Mouse (Mus musculus) frontal cortex, postnatal 36 days (tissue): ENCODE measurements around the gene Rasal1.

Source experiments
- DNase-seq, 2 experiments: peaks; one replicate each; pipeline ENCODE4 v3.0.0; 2022; ENCODE audit warnings: low spot score in 2 of 2

The Rasal1 gene

DNA sequence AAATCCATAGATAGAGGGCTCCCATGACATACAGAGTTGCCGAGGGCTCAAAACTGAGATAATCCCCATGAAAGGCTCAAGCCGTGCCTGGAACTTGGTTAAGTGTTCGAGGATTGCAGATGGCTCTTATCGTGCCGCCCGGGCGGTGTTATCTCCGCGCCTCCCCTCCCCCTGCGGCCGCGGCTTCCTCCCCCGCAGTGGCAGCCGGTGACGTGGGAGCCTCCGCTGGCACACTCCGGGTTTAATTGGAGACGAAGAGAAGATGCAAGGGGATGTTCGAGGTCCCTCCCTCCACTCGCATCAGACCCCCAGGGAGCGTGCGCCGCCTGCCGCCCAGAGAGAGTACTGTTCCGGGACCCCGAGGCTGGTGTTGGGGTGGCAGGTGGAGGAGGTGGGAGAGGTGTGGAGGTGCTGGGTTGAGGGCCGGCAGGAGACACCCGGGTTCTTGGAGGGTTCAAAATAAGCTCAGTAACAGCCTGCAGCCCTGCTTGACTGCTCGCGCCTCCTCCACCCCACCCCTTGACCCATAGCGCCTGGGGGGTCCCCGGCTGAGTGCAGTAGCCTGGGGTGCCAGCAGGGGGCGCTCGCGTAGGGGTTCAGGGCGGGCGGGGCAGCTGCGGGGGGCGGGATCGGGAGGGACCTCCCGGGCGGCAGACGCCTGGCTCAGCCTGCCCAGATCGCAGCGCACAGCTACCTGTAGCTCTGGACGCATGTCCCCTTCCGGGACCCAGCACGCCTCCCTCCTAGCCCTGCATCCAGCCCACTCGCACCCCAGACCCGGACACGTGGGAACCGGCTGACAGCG, at the start of gene Rasal1:
Gene Rasal1, plus strand, starts transcription at position 244 of the 805 bp plus-strand sequence.
- peak; percentile 79 to 84 for DNase-seq

DNA sequence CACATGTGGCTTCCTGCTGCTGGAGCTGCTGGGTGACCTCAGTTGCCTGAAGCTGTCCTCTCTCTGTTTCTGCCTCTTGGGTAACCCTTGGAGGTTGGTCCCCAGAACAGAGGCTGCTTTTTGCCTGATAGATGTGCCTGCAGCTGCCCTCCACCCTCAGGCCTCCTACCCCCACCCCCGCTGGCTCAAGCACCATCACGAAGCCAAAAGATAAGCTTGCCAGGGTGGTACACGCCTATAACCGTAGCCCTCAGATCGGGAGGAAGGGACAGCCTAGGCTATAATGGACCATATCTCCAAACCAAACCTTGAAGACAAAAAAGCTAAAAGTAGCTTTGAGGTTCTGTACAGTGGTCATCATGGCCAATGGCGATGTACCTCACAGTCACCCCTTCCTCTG, 49.0 kb upstream of the Rasal1 start:
- no peak for DNase-seq

DNA sequence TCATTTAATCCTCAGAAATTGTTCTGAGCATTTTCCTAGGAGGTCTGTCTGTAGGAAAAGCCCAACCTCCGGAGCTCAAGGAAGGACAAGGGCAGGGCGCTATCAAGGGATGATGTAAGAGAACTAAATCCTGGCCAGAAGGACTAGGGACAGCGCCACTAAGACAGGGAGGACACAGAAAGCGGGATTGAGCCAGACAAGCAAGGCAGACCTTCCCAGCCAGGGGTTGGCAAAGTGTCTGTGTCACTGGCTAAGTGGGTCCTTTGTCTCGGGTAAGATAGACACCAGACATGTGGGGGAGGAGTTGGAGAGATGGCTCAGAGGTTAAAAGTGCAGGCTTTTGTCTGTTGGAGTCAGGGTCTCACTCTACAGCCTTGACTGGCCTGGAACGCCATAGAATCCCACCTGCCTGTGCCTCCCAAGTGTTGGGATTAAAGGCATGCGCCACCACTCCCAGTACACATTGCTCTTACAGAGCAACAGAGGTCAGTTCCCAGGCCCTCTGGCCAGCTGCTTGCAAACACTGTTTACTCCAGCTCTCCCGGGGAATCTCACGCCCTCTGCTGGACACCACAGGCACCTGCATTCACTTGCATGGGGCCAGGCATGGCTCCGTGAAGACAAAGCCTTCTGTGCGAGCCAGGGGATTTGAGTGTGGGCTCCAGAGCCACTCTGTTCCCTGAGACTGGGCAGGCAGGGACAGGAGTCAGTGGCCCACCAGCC, 47.5 kb upstream of the Rasal1 start:
- DNase-seq, result no peak

DNA sequence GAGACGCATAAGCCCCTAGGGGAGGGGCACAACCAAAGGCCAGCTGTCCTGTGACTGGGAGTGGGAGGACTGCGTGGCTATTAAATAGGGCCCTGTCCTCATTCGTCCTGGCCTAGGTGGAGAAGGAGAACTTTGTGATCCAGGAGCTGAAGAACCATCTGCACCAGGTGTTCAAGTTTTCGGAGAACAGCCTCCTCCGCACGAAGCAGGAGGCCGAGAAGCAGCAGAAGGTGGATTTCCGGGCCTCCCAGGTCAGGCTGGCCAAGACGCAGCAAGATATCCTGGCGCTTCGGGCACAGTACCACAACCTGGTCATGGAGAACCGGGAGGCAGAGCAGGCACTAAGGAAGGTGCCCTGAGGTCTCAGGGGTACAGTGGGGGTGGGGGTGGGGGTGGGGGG, 46.4 kb upstream of the Rasal1 start:
- no peak for DNase-seq

DNA sequence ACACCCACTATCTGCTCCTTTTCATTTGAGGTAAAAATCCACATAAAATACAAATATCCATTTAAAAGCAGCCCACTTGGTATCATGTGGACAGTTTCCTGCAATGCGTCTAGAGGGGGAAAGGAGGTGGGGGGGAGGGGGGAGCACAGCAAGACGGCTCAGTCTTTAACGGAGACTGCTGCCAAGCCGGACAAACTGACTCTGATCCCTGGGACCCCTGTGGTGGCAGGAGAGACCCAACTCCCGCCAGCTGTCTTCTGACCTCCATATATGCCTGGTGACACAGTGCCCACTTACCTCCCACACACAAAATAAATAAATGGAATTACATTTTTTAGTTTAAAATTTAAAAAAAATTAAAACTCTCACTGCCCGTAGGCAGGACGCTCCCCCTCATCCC, 45.1 kb upstream of the Rasal1 start:
- DNase-seq, result no peak

DNA sequence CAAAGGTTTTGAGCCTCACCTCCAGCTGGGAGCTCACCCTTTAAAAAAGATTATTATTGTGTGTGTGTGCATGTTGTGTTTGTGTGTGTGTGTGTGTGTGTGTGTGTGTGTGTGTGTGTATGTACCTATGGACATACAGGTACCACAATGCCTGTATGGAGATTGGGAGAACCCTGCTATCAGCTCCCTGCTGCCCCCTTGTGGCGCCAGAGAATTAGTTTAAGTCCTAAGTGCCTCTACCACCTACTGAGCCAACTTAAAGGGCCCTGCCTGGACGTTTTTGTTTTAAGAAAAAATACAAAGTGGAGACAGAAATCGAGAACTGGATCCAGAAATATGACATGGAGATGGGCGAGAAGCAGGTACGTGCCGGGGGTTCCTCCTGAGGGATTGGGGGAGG, 43.8 kb upstream of the Rasal1 start:
- peak; percentile 79 to 87 for DNase-seq

DNA sequence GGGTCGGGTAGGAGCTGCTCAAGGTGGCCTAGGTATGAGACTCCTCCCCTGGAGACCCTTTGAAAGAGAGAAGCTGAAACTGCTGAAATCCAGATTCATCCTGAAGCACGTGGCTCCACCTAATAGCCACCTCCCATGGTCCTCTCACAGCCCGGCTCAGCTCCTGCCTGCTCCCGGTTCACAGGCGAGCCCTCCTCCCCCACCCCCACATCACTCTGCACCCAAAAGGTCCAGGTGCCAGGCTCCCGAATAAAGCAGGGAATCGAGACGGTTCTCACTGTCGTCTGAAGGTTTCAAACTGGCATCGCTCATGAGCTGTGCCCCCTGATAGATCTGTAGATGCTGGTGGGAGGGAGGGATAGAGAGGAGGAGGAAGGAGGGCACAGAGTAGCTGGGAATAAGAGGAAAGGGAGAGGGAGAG, 43.4 kb upstream of the Rasal1 start:
- no peak for DNase-seq

DNA sequence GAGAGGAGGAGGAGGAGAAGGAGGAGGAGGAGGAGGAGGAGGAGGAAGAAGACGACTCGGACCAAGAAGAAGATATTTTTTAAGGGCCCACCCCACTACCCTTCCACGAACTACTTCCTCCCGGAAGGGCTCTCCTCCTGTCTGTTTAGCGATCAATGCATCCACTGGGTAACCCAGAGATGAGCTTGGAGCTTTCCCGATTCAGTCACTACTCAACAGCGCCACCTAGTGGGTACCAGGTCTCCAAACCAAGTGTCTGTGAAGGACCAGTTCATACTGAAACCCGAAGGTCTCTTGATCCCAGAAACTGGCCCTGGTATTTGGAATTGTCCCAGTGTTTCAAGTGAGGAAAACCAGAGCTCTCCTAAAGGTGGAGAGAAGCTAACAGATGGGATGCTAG, 42.9 kb upstream of the Rasal1 start:
- peak; percentile 87 to 93 for DNase-seq

DNA sequence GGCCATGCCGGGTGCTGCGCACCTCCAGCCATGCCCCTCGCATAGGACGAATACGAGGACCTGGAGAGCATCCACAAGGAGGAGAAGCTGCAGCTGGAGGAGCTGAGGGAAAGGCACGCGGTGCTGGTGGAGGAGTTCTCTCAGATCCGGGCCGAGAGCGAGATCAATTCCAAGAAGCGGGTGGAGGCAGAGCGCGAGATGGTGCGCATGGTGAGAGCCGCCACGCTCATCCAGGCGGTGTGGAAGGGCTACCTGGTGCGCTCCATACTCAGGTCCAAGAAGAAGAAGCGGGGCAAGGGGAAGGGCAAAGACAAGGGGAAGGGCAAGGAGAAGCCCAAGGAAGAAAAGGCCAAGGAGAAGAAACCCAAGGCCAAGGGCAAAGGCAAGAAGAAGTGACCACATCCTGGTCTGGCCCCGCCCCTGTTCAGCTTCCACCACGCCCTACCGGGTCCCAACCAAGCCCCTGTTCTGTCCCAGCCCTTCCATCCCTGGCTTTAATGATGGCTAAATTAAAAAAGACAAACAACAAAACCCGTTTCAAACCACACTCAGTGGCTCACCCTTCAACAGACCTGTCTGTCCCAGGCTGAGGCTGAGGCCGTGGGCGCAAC, 41.9 kb upstream of the Rasal1 start:
- no peak for DNase-seq

DNA sequence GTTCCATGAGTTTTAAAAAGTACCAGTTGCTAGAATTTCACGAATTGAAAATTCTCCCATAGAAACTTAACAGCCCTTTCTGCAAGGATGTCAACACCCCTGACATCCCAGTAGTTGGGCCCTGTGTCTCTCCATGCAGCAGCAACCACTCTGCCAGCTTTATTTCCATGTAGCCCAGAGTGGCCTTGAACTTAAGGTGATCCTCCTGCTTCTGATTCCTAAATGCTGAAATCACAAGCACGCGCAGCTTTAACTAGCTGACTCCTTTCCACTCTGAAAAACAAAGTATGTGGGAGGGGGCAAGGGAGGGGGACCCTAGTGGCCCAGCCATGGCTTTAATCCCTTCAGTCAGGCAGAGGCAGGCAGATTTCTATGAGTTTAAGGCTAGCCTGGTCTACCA, 41.3 kb upstream of the Rasal1 start:
- no peak for DNase-seq

DNA sequence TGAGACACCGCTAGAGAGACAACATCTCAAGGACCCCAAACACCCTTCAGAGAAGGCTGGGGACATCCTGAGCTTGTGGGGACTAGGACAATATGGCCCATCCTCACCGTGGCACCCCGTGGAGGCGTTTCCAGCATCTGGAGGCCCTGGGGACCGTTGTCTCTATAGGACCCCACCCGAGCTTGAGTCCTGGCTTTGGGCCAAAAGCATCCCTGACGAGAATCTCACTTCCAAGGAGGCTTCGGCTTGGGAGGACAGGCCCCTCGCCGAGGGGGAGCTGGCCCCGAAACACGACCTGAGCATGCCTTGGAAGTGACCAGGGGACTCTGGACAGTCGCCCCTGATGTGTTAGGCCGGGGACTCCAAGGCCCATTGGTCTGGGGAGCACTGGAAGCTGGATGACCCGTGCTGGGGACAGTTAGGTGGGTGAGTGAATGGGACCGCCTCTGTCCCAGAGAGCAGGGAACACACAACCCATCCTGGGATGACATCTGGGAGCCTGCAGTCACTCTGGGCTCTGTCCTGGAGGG, 39.3 kb upstream of the Rasal1 start:
- no peak for DNase-seq

DNA sequence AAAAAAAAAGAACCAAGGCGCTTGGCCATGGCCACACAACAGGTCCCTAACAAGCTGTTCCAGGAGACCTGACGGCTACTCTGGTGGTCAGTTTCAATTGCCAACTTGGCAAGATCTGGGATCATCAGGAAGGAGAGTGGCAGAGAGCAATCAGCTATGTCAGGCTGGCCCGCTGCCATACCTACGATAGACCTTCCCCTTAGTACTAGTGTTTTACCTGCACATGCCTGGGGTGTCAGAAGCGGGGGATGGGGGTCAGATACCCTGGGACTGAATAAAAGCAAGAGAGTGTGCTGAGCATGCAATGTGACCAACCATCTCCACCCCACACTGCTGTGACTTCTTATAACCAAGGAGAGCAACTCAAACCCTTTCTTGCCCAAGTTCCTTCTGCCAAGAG, 37.7 kb upstream of the Rasal1 start:
- no peak for DNase-seq

DNA sequence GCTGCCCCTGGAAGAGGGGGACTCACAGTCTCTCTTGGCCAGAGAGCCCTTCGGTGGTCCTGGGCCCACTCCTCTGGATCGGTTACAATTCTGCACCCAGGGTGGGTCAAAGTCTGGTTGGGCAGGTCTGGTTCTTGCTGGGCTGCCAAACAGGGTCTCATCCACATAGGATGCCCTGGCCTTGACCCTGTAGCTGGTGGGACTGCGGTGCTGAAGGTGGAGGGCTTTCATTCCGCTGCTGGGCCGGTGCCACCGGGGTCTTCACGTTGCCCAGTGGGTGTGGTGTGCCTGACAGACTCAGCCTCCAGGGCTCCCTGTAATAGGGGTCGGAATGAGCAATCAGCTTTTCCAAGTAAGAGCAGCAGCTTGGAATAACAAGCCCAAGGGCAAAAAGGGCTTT, 37.2 kb upstream of the Rasal1 start:
- no peak for DNase-seq

DNA sequence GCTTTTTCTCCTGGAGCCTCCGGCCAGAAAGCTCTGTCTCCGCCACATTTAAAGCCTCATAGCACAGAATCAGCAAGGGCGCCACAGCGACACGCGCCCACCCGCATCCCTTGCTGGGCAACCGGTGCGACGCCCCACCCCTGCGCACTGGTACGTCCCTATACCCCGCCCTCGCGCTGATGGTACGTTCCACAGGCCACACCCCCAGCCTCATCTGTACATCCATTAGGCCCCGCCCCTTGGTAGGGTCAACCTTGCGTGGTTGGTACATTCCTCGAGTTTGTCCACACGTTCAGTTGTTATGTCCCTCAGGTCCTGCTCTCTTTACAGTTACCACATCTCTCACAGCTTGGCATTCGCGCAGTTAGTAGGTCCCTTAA, 36.2 kb upstream of the Rasal1 start, which contains the start of the genes Rita1 and Ddx54:
Gene Rita1, minus strand, starts transcription at position 148 of the 380 bp plus-strand sequence.
Gene Ddx54, plus strand, starts transcription at position 298 of the 380 bp plus-strand sequence.
- DNase-seq, result peak; percentile 100

DNA sequence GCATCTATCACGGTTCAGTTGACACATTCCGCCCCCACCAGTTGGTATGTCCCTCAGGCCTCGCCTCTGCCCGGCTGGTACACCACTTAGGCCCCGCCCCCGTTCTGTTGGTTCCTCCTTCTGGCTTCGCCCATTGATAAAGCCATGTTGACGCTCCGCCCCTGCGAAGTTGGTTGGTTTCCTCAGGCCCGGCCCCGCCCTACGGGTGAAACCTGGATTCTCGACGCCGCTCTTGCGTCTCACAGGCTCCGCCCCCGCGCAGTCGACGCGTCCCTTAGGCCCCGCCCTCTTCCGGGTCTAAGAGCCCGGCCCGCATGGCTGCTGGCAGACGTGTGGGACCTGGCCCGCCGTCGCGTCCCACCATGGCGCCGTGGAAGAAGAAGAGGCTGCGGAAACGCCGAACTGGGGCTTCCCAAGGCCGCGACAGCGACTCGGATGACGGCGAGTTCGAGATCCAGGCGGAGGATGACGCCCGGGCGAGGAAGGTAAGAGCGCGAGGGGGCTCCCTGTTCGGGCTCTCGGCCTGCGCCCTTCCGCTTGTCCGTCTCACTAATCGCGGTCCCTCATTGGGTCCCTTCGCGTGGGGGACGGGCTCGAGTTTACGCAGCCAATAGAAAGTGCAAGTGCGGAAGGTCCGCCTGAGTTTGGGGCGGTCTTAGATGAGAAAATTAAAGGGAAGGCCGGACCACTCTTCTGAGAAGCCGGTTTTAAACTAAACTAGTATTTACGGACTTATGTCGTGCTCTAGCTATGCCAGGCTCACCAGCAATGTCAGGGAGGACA, 35.6 kb upstream of the Rasal1 start:
- peak; percentile 100 for DNase-seq

DNA sequence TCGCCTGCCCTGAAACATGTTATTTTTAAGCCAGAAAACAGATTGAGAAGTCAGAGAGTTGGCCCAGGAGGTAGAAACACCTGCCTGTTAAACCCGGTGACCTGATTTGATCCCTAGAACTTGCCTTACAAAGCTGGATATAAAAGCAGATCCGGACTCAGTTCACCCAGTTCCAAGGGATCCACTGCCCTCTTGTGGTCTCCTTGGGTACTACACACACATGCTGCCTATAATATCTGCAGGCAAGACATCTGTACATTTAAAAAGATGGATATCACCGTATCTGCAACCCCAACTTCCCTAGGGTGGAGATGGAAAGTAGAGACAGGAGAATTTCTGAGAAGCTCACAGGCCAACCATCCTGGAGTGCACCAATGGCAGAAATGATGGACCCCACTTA, 32.7 kb upstream of the Rasal1 start:
- DNase-seq, result no peak

DNA sequence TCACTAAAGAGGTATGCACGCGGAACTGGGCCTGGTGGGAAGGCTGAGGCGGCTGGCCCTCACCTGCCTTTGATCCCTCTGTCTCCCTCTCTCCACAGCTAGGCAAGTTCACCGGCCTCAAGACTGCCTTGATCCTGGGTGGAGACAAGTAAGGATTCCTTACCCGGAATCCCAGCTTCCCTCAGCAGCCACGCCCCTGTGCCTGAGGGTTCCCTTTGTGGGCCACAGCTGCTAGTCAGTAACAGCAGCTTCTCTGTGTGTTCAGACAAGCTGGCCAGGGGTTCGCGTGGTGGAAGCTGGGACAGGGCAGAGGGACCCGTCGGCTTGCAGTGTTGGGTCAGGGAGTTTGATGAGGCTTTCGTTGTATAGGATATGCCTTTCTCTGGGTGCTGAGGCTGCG, 29.8 kb upstream of the Rasal1 start:
- DNase-seq, result no peak

DNA sequence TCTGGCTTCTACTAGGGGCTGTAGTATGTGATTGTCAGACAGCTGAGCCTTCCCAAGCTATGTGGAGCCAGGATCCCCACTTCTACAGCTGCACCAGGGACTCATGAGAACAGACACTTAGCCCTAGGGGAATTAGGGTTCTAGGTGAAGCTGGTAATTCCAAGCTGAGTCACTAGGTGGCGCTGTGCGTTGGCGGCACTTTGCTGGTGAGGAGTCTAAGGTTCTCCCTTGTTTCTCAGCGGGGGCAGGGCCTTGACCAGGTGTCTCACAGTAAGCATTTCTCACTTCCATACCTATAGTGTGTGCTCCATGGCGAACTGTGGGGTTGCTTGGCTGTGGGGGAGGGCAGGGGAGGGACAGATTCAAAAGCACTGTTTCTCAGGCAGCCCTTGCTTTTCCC, 29.4 kb upstream of the Rasal1 start:
- peak; percentile 66 to 72 for DNase-seq

DNA sequence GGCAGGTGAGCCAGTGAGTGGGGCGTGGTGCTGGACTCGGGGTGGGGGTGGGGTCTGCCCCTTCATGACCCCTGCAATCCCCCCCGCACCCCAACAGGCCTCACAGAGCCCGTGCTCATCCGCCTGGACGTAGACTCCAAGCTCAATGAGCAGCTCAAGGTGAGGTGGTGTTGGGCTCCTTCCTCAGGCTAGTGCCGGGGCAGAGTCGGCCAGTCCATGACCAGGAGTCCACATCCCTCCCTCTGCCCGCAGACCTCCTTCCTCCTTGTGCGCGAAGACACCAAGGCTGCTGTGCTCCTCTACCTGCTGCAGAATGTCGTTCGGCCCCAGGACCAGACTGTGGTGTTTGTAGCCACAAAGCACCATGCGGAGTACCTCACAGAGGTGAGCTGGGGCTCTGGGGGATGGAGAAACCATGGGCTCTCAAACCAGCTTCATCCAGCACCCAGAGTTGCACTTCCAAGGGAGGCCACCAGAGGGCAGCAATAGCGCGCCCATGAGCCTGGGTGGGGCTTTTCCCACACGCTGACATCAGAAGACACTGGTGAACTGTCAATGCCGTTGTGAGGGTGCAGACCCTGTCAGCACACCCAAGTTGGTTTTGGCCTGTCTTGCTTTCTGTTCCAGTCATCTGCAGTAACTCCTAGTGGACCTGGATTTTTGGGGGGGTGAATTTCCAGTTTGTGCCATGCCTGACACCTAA, 28.1 kb upstream of the Rasal1 start:
- peak; percentile 89 for DNase-seq

DNA sequence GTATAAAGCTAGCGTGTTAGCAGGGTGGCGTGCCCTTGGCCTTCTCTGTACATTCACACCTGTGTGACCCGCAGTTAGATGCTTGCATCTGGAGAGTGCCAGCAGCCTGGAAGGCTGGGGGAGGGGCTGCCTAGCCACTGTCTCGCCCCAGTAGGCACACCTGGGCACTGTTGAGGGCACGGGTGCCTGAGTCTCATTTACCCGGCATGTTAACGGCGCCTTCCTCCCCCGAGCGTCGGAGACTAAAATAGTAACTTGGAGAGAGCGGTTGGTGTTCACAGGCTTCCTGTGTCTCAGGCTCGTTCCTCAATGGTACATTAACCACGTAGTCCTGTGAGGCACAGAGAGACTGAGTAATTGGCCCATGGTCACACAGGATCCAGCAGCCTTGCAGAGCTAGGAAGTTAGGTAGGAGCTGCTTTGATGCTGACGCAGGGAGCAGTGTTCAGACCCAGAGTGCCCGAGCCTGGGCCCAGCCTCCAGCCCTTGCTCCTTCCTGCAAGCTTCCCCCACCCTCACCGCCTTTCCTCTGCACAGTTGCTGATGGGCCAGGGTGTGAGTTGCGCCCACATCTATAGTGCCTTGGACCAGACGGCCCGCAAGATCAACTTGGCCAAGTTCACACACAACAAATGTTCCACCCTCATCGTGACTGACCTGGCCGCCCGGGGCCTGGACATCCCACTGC, 27.4 kb upstream of the Rasal1 start:
- peak; percentile 41 to 54 for DNase-seq
